Mouse (Mus musculus): Measurements from ENCODE around the gene Ahcy.
A peak's percentile ranks its signal among the peaks of the same experiment; 100 is the strongest.

Gene Ahcy

DNA sequence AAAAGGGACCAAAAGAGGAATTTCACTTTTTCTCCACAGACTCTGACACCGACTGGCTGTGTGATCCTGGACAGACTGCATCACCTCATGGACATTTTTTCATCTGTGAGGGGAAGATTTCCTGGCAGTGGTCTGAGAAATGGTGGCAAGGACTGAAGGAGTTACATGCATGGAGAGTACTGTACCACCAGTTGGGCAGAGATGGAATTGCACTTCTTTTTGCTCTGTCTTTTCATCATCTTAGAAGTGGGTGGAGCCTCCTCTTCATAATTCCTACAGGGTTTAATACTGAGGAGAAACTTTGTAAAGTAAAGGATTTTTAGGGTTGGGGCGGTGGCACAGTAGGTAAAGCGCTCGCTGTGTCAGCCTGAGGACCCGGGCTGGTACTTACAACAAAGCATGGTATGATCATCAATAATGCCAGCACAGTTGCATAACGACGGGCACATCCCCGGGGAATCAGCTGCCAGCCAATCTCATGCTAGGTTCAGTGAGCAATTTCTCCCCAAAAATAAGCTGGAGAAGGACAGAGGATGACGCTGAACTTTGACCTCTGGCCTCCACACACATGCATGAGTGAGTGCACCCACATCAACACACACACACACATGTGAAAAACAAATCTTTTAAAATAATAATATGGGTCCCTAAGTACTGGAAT, 24.6 kb upstream of the Ahcy start:
- TF ChIP-seq NANOG (IDR thresholded peaks at IDR 0.05; ENCODE audit: borderline replicate concordance, low read length) (no peak), CTCF (conservative IDR thresholded peaks at IDR 0.05; ENCODE audit: low read length) (peak; percentile 25; the same call in 1 of the 2 replicates), POU5F1 (IDR thresholded peaks at IDR 0.05; ENCODE audit: borderline replicate concordance, low read length) (no peak)
- no peak overlapping the region for H3K4me3 ChIP-seq (replicated peaks; ENCODE audit: low read length)
- peaks cover 13% of the 10 kb centered on the region for H3K9me3 ChIP-seq (ENCODE audit: low read length)
- no peaks in the 10 kb centered on the region for H3K27me3 ChIP-seq (ENCODE audit: insufficient read depth, low read length)
- no peaks in the 10 kb centered on the region for H3K36me3 ChIP-seq (ENCODE audit: insufficient read depth, low read length)
- H3K4me1 ChIP-seq (replicated peaks; ENCODE audit: low read depth, low read length) = peaks cover 35% of the 10 kb centered on the region

DNA sequence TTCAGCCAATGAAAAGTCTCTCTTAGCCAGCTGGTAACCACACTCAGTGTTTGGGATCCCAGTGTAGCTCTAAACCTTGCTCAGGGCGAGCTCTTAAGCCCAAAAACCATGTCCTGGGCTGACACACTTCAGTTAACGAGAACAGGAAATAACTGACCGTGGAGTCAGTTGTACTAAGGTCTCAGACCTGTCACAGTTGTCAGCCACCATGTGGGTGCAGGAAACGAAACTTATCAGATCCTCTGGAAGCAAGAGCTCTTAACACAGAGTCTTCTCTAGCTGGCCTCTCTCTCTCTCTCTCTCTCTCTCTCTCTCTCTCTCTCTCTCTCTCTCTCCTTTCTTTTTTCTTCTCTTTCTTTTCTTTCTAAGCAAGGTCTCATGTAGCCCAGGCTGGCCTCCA, 19.1 kb upstream of the Ahcy start:
- H3K27me3 ChIP-seq (ENCODE audit: insufficient read depth, low read length) = no peaks in the 10 kb centered on the region
- H3K36me3 ChIP-seq (ENCODE audit: insufficient read depth, low read length) = no peaks in the 10 kb centered on the region
- TF ChIP-seq POU5F1 (IDR thresholded peaks at IDR 0.05; ENCODE audit: borderline replicate concordance, low read length) = no peak
- no peak for TF ChIP-seq CTCF (conservative IDR thresholded peaks at IDR 0.05; ENCODE audit: low read length)
- TF ChIP-seq NANOG (IDR thresholded peaks at IDR 0.05; ENCODE audit: borderline replicate concordance, low read length) = no peak
- peaks cover 9% of the 10 kb centered on the region for H3K9me3 ChIP-seq (ENCODE audit: low read length)
- no peak overlapping the region for H3K4me3 ChIP-seq (replicated peaks; ENCODE audit: low read length)
- H3K4me1 ChIP-seq (replicated peaks; ENCODE audit: low read depth, low read length) = peaks cover 12% of the 10 kb centered on the region

DNA sequence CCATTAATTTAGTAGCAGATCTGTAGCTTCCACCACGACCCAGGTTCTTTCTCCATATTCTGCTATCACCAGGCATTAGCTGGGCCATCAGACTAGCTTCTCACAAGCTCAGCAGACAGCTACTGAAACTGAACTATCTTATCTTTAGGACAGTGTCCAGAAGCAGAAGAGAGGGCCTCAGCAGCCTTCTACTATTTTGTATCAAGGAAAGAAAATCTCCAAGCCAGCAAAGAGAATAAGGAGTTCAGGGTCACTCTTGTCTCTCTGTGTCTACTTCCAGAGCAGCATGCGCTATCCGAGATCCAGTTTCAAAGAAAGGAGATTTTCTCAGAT, 17.4 kb upstream of the Ahcy start:
- Histone ChIP-seq H3K4me3 (replicated peaks; ENCODE audit: low read length) (no peak overlapping the region), H3K36me3 (ENCODE audit: insufficient read depth, low read length) (no peaks in the 10 kb centered on the region), H3K9me3 (ENCODE audit: low read length) (no peaks in the 10 kb centered on the region), H3K4me1 (replicated peaks; ENCODE audit: low read depth, low read length) (peaks cover 12% of the 10 kb centered on the region), H3K27me3 (ENCODE audit: insufficient read depth, low read length) (no peaks in the 10 kb centered on the region)
- TF ChIP-seq POU5F1 (IDR thresholded peaks at IDR 0.05; ENCODE audit: borderline replicate concordance, low read length) = no peak
- no peak for TF ChIP-seq NANOG (IDR thresholded peaks at IDR 0.05; ENCODE audit: borderline replicate concordance, low read length)
- no peak for TF ChIP-seq CTCF (conservative IDR thresholded peaks at IDR 0.05; ENCODE audit: low read length)

DNA sequence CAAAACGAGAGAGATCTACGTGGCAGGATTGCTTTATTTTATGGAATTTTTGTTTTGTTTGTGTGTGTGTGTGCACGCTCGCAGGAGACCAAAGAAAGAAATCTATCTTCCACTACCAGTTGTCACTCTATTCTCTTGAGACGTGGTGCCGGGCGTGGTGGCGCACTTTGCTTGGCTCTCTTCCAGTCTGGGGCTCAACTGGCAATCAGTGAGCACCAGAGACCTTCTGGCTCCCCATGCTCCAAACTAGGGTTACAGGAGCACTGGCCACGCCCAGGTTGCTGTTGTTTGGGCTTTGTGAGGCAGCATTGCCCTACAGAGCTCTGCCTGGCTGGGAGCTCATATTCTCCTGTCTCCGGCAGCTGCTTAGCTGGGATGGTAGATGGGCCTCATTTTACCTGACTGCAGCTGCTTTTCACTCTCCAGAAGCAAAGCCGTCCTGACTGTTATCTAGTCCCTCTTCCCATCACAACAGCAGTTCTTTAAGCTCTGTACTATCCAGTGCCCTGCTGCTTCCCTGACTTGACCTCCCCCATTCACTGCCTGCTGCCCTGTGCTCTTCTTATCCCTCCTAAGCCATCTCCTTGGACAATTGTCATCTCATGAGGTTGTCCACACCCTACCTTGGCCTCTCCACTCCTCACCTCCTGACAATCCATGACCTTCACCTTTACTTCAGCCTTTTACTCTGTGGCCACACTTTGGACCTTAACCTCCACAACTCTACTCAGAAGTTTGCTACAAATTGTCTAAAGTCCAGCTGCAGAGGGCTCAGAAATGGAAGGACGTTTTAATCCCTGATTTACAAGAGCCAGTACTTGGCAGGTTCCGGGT, 16.8 kb upstream of the Ahcy start:
- Histone ChIP-seq H3K4me1 (replicated peaks; ENCODE audit: low read depth, low read length) (peaks cover 12% of the 10 kb centered on the region), H3K4me3 (replicated peaks; ENCODE audit: low read length) (peak overlapping the region; percentile 29), H3K9me3 (ENCODE audit: low read length) (no peaks in the 10 kb centered on the region), H3K36me3 (ENCODE audit: insufficient read depth, low read length) (no peaks in the 10 kb centered on the region), H3K27me3 (ENCODE audit: insufficient read depth, low read length) (no peaks in the 10 kb centered on the region)
- TF ChIP-seq POU5F1 (IDR thresholded peaks at IDR 0.05; ENCODE audit: borderline replicate concordance, low read length) = no peak
- no peak for TF ChIP-seq CTCF (conservative IDR thresholded peaks at IDR 0.05; ENCODE audit: low read length)

DNA sequence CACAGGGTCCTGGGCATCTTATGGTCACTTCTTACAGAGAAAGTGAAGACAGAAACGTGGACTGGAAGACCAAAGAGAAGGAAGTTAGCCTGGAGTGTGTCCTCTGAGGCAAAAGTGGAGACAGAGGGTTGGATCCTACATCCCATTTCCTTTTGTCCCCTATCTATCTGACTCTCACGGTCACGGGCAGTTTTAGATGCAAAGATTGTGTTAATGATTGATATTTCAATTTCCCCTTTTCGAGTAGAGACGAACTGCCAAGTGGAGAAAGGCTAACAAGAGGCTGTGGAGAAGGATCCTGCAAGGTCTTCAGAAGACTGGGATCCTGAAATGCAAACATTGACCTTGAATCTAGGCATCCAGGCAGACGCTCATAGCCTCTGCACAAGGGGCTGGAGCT, 14.0 kb upstream of the Ahcy start:
- H3K4me1 ChIP-seq (replicated peaks; ENCODE audit: low read depth, low read length) = peaks cover 12% of the 10 kb centered on the region
- TF ChIP-seq POU5F1 (IDR thresholded peaks at IDR 0.05; ENCODE audit: borderline replicate concordance, low read length) (no peak), CTCF (conservative IDR thresholded peaks at IDR 0.05; ENCODE audit: low read length) (no peak), NANOG (IDR thresholded peaks at IDR 0.05; ENCODE audit: borderline replicate concordance, low read length) (no peak)
- no peak overlapping the region for H3K4me3 ChIP-seq (replicated peaks; ENCODE audit: low read length)
- no peaks in the 10 kb centered on the region for H3K9me3 ChIP-seq (ENCODE audit: low read length)
- H3K36me3 ChIP-seq (ENCODE audit: insufficient read depth, low read length) = no peaks in the 10 kb centered on the region
- no peaks in the 10 kb centered on the region for H3K27me3 ChIP-seq (ENCODE audit: insufficient read depth, low read length)

DNA sequence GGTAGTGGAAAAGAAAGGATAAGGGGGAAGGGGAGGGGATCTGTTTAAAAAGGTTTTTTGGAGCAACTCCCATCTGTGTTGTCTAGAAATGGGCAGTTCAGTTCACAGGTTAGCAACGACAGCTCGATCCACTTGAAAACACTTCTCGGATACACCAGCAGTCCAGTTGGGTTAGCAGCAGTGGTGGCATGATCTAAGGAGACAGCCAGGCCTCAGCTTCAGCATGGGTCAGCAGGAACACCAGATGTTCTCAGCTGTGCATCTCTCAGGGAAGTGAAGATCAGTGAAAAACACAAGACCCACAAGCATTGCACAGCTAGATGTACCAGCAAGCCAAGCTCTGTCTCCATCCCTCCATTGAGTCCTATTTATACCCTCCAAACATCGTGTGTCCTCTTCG, 12.0 kb upstream of the Ahcy start:
- Histone ChIP-seq H3K4me1 (replicated peaks; ENCODE audit: low read depth, low read length) (peaks cover 23% of the 10 kb centered on the region), H3K36me3 (ENCODE audit: insufficient read depth, low read length) (no peaks in the 10 kb centered on the region), H3K27me3 (ENCODE audit: insufficient read depth, low read length) (no peaks in the 10 kb centered on the region), H3K4me3 (replicated peaks; ENCODE audit: low read length) (no peak overlapping the region), H3K9me3 (ENCODE audit: low read length) (no peaks in the 10 kb centered on the region)
- no peak for TF ChIP-seq POU5F1 (IDR thresholded peaks at IDR 0.05; ENCODE audit: borderline replicate concordance, low read length)

DNA sequence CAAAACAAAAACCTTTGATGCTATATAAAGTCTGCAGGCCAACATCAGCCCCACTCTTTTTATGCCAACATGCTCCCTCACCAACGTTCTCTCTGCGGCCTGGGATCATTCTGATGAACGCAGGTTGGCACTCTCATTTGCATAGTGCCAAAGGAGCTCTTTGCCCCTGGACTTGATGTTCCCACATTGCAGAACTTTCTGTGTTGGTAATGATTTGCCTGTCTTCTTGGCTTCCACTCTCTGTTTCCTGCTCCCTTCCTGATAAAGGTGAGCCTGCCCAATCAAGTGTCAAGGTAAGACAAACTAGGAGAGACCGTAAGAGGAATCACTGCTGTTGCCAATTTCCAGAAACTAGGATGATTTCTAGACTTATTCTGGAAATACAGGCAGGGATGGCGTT, 10.2 kb upstream of the Ahcy start:
- H3K36me3 ChIP-seq (ENCODE audit: insufficient read depth, low read length) = no peaks in the 10 kb centered on the region
- no peaks in the 10 kb centered on the region for H3K9me3 ChIP-seq (ENCODE audit: low read length)
- no peaks in the 10 kb centered on the region for H3K27me3 ChIP-seq (ENCODE audit: insufficient read depth, low read length)
- H3K4me3 ChIP-seq (replicated peaks; ENCODE audit: low read length) = no peak overlapping the region
- no peak for TF ChIP-seq CTCF (conservative IDR thresholded peaks at IDR 0.05; ENCODE audit: low read length)
- no peak for TF ChIP-seq POU5F1 (IDR thresholded peaks at IDR 0.05; ENCODE audit: borderline replicate concordance, low read length)
- TF ChIP-seq NANOG (IDR thresholded peaks at IDR 0.05; ENCODE audit: borderline replicate concordance, low read length) = no peak
- peaks cover 33% of the 10 kb centered on the region for H3K4me1 ChIP-seq (replicated peaks; ENCODE audit: low read depth, low read length)

DNA sequence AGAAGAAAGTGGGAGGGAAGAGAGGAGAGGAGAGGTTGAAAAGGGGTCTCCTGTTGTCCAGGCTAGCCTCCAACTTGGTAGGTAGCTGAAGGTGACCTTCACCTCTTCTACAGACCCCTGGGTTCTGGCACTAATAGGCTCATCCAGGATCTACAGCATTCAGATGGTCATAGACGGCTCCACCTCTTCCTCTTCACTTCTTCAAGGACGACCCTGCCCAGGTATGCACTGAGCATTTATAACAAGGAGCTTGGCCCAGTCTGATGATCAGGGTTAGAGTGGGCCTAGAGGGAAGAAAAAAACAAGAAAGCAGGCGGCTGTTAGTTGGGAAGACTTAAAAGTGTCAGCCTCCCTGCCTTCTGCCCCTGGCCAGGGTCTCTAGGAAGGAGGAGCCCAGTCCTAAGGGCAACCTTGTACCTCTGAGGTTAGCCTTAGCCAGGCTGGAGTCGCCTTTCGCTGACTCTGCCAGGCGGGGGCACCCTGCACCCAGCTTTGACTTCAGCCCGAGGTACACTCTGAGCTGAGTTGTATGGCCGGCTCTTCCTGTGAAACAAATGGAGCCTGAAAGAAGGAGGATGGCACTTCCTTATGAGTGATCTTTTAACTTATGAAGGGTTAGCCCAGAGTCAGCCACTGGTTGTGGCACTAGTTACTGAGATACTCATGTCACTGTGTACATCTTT, 8.0 kb upstream of the Ahcy start:
- Histone ChIP-seq H3K36me3 (ENCODE audit: insufficient read depth, low read length) (no peaks in the 10 kb centered on the region), H3K4me3 (replicated peaks; ENCODE audit: low read length) (no peak overlapping the region), H3K9me3 (ENCODE audit: low read length) (no peaks in the 10 kb centered on the region), H3K27me3 (ENCODE audit: insufficient read depth, low read length) (no peaks in the 10 kb centered on the region), H3K4me1 (replicated peaks; ENCODE audit: low read depth, low read length) (peaks cover 54% of the 10 kb centered on the region)
- TF ChIP-seq POU5F1 (IDR thresholded peaks at IDR 0.05; ENCODE audit: borderline replicate concordance, low read length) (no peak), CTCF (conservative IDR thresholded peaks at IDR 0.05; ENCODE audit: low read length) (peak; percentile 52), NANOG (IDR thresholded peaks at IDR 0.05; ENCODE audit: borderline replicate concordance, low read length) (no peak)
